Mouse (Mus musculus) hindbrain, embryonic 11.5 days (tissue): ENCODE measurements around the gene Abcg8. TPM values are rescaled to one million over a fixed set of nuclear protein-coding genes. Genes with fewer than 3 reads are reported as not detected.

Experiments used
- ATAC-seq: fragments of 200-750 bp; cut with Nextera tagmentation; 2 replicates; pipeline ENCODE4 v1.8.0; 2017; ENCODE audit warnings: mild to moderate bottlenecking, moderate TSS enrichment, moderate library complexity; ENCODE audit not compliant: low FRiP score
- DNase-seq: peaks from one replicate; pipeline ENCODE4 v3.0.0-alpha.2; 2015; ENCODE audit warnings: low spot score
- H3K27ac ChIP-seq: fragments of 300-500 bp; sonication (generic); 2 replicates; pipeline ENCODE4 v1.5.1; 2014; ENCODE audit warnings: mild to moderate bottlenecking, low read depth, low read length
- H3K27me3 ChIP-seq: fragments of 300-500 bp; sonication (generic); 2 replicates; pipeline ENCODE4 v1.6.1; 2014; ENCODE audit warnings: mild to moderate bottlenecking, low read length, moderate library complexity, mixed read lengths; ENCODE audit not compliant: control insufficient read depth, insufficient read depth
- H3K36me3 ChIP-seq: fragments of 300-500 bp; sonication (generic); 2 replicates; pipeline ENCODE4 v1.6.1; 2014; ENCODE audit warnings: mild to moderate bottlenecking, low read length, moderate library complexity, mixed read lengths; ENCODE audit not compliant: control insufficient read depth, insufficient read depth
- H3K4me1 ChIP-seq: fragments of 300-500 bp; sonication (generic); replicated peaks from 2 replicates; pipeline ENCODE4 v1.6.1; 2014; ENCODE audit warnings: low read length, mixed read lengths; ENCODE audit not compliant: control insufficient read depth, insufficient read depth
- H3K4me2 ChIP-seq: fragments of 300-500 bp; sonication (generic); replicated peaks from 2 replicates; pipeline ENCODE4 v1.6.1; 2014; ENCODE audit warnings: mild to moderate bottlenecking, low read depth, low read length
- H3K4me3 ChIP-seq: fragments of 300-500 bp; sonication (generic); 2 replicates; pipeline ENCODE4 v1.5.1; 2014; ENCODE audit warnings: low read depth, low read length
- H3K9ac ChIP-seq: fragments of 300-500 bp; sonication (generic); 2 replicates; pipeline ENCODE4 v1.6.1; 2014; ENCODE audit warnings: low read depth, low read length
- H3K9me3 ChIP-seq: fragments of 300-500 bp; sonication (generic); 2 replicates; pipeline ENCODE4 v1.6.1; 2016; ENCODE audit warnings: low read length; ENCODE audit not compliant: control insufficient read depth
- WGBS: fragments of 180-500 bp; shearing (Covaris S2); extraction: QIAGEN DNeasy Blood & Tissue Kit; methylation state at CpG from one replicate; pipeline ENCODE4 v1.1.7; 2014; 5-methylcytosine and 5-hydroxymethylcytosine counted together
- polyA plus RNA-seq: library from polyadenylated mRNA; unstranded; fragments of >200 nt; fragmentation: Nextera tagmentation; extraction: Ambion mirVana; gene quantifications from 2 replicates; pipeline ENCODE4 v1.2.1, GENCODE M21; 2014

The Abcg8 gene
- polyA plus RNA-seq, 1 experiment from 2014 or later = 0.42 TPM

DNA sequence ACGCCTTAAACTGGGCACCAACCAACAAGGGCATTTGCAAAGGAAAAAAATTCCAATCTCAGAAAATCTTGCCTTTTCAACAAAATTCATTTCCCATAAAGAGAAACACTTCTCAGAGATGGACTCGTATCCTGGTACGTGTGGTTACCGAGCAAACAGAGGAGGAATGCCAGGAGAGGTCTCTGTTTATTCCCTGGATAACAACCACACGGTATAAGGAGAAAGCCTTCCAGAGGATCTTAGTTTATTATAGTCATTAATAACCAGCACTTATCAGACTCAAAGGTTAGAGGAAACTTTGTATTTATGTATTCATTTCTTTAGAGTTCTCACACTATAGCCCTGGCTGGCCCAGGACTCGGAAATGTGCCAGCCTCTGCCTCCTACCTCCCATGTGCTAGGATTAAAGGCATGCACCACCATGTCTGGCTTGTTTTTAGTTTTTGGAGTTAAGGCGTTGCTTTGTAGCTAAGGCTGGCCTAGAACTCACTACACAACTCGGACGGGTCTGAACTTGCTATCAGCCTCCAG lies 72.1 kb downstream of the Abcg8 start:
- Histone ChIP-seq H3K36me3 (no peaks in the 10 kb centered on the region), H3K4me2 (no peak overlapping the region), H3K9me3 (no peaks in the 10 kb centered on the region), H3K9ac (no peak overlapping the region), H3K4me3 (no peak overlapping the region), H3K4me1 (peaks cover 5% of the 10 kb centered on the region), H3K27me3 (no peaks in the 10 kb centered on the region), H3K27ac (no peak overlapping the region)
- ATAC-seq (no peak), DNase-seq (no peak)
- WGBS = 95% methylated on average over 9 of the region's 9 CpGs

DNA sequence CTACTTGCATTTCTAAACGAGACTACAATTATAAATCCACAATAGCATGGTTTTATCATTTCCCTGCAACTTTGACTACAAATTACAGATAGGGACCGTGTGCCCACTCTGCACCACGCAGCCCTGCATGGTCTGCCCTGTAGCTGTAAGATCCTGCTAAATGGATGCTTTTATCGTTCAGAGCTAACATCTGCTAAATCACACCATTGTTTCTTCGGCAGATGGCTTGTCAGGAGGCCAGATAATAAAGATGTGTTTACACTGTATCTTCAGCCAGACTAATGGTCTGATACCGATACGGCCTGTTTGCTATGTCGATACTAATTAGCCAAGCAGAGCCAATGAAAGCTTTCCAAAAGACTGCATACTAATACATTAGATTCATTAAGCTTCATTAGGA lies 73.2 kb downstream of the Abcg8 start:
- Histone ChIP-seq H3K9me3 (no peaks in the 10 kb centered on the region), H3K36me3 (no peaks in the 10 kb centered on the region), H3K27me3 (no peaks in the 10 kb centered on the region), H3K4me1 (peaks cover 5% of the 10 kb centered on the region), H3K9ac (no peak overlapping the region), H3K4me3 (no peak overlapping the region), H3K4me2 (no peak overlapping the region), H3K27ac (no peak overlapping the region)
- WGBS = 81% methylated on average over 8 of the region's 8 CpGs
- DNase-seq (no peak), ATAC-seq (0 out of 2 replicates have a peak, but pooled peaks have one; percentile 22)

Other genes with a start within 250 kb of the Abcg8 start
- 7.9 and 13.1 TPM in 2 replicates for gene Thada, start 210.1 kb upstream of the Abcg8 start, polyA plus RNA-seq
- gene Plekhh2, start 164.4 kb upstream of the Abcg8 start, polyA plus RNA-seq = 2.3 and 3.4 TPM in 2 replicates
- 36.0 and 38.2 TPM in 2 replicates for gene Dync2li1, start 49.8 kb upstream of the Abcg8 start, polyA plus RNA-seq
- gene Abcg5, start 6.7 kb downstream of the Abcg8 start, polyA plus RNA-seq = 2.2 and 3.0 TPM in 2 replicates
- gene Lrpprc, start 114.5 kb downstream of the Abcg8 start, polyA plus RNA-seq = 50.8 and 53.2 TPM in 2 replicates